Mouse (Mus musculus): ENCODE data around the gene Gm9573. TPM values are rescaled to one million over a fixed set of nuclear protein-coding genes. Genes with fewer than 3 reads are reported as not detected.
A peak's percentile ranks its signal among the peaks of the same experiment; 100 is the strongest.

The Gm9573 gene
- polyA plus RNA-seq, 1 experiment from 2014 or later, result not detected

DNA sequence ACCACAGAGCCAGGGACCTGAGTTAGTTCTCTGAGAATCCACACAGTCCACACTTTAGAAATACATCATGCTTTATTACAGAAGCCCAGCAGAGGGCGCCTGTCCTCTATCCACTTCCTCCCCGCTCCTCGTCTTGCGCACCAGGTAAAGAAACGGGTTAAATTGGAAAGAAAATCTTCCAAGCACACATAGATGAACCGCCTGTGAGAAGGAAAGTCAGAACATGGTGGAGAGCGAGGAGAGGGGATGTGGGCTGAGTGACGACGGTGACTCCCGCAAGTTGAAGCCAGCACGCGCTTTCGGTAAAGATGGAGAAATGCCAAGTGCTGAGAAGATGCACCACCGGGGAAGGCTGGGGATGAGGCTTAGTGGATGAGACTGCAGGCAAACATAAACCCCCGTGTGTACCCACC is 9.3 kb upstream of the Gm9573 start:
- H3K4me1 ChIP-seq (ENCODE audit: insufficient read depth), result peaks cover 17% of the 10 kb centered on the region
- H3K27me3 ChIP-seq (ENCODE audit: insufficient read depth, low read length), result no peaks in the 10 kb centered on the region
- peak overlapping the region; percentile 77 for H3K27ac ChIP-seq (ENCODE audit: low read depth)
- peak; percentile 86 for TF ChIP-seq CTCF (IDR thresholded peaks at IDR 0.05; ENCODE audit: low read depth)
- peak overlapping the region; percentile 69 for H3K4me2 ChIP-seq
- ATAC-seq (ENCODE audit: insufficient read depth), result 0 out of 2 replicates have a peak, but pooled peaks have one; percentile 30
- no peaks in the 10 kb centered on the region for H3K36me3 ChIP-seq (ENCODE audit: insufficient read depth)
- H3K9me3 ChIP-seq (ENCODE audit: low read depth, low read length), result no peaks in the 10 kb centered on the region
- peak overlapping the region; percentile 33 for H3K9ac ChIP-seq
- H3K4me3 ChIP-seq (ENCODE audit: low read depth, low read length), result peak overlapping the region; percentile 33
- peak; percentile 90 for DNase-seq
- WGBS, result 1% methylated on average over 15 of the region's 15 CpGs

DNA sequence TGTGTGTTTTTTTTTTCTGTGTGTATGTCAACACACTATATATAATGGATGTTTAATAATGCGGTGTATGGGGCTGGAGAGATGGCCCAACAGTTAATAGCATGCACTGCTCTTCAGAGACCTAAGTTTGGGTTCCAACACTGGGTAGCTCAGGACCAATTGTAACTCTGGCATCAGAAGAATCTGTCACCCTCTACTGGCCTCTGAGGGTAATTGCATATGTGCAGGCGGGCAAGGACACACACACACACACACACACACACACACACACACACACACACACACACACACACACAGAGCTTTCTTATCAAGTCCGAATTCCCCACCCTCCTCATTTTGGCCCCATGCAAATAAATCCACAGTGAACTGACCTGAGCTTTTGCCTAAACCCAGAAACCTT is 8.8 kb upstream of the Gm9573 start:
- Histone ChIP-seq H3K4me1 (ENCODE audit: insufficient read depth) (peaks cover 17% of the 10 kb centered on the region), H3K36me3 (ENCODE audit: insufficient read depth) (no peaks in the 10 kb centered on the region), H3K9me3 (ENCODE audit: low read depth, low read length) (no peaks in the 10 kb centered on the region), H3K4me2 (no peak overlapping the region), H3K9ac (no peak overlapping the region), H3K27ac (ENCODE audit: low read depth) (no peak overlapping the region), H3K27me3 (ENCODE audit: insufficient read depth, low read length) (no peaks in the 10 kb centered on the region), H3K4me3 (ENCODE audit: low read depth, low read length) (no peak overlapping the region)
- TF ChIP-seq CTCF (IDR thresholded peaks at IDR 0.05; ENCODE audit: low read depth), result peak; percentile 33
- ATAC-seq (ENCODE audit: insufficient read depth), result no peak
- 68% methylated on average over 3 of the region's 3 CpGs for WGBS
- DNase-seq, result no peak

DNA sequence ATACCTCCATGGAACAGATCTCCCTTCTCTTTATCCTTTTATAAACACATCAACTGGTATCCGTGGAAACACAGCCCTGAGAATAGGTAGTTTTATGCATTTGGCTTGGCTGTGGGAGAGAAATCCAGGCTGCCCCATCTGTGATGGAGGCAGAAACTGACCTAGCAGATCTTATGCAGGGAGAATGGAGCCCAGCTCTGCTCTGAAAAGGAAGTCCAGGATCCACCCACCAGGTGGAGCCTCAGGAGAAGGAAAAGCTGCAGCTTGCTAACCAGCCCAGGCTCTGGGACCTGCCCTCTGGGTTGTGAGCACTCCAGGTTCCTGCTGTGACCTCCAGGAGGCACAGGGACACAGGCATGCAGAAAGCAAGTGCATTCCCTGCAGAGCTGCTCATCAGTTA is 7.6 kb upstream of the Gm9573 start:
- WGBS, result 15% methylated on average over 1 of the region's 1 CpGs
- Histone ChIP-seq H3K9ac (no peak overlapping the region), H3K27me3 (ENCODE audit: insufficient read depth, low read length) (no peaks in the 10 kb centered on the region), H3K27ac (ENCODE audit: low read depth) (peak overlapping the region; percentile 9; the same call in 1 of the 2 replicates), H3K4me1 (ENCODE audit: insufficient read depth) (peaks cover 17% of the 10 kb centered on the region), H3K4me2 (no peak overlapping the region), H3K36me3 (ENCODE audit: insufficient read depth) (no peaks in the 10 kb centered on the region), H3K4me3 (ENCODE audit: low read depth, low read length) (no peak overlapping the region), H3K9me3 (ENCODE audit: low read depth, low read length) (no peaks in the 10 kb centered on the region)
- ATAC-seq (ENCODE audit: insufficient read depth) (peak; percentile 39), DNase-seq (peak; percentile 78)
- TF ChIP-seq CTCF (IDR thresholded peaks at IDR 0.05; ENCODE audit: low read depth), result peak; percentile 71

DNA sequence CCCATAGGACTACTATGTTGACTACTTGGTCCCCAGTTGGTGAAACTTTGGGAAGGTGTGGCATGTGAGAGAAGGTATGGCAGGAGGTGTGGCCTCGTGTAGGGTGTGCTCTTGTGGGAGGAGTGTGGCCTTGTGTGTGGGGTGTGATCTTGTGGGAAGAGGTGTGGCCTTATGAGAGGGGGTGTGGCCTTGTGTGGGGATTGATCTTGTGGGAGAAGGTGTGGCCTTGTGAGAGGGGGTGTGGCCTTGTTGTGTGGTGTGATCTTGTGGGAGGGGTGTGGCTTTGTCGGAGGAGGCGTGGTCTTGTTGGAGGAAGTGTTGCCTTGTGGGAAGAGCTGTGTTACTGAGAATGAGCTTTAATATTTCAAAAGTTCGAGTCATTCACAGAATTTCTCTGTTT is 9.3 kb downstream of the Gm9573 start:
- Histone ChIP-seq H3K4me1 (ENCODE audit: insufficient read depth) (no peaks in the 10 kb centered on the region), H3K4me2 (no peak overlapping the region), H3K27ac (ENCODE audit: low read depth) (no peak overlapping the region), H3K4me3 (ENCODE audit: low read depth, low read length) (no peak overlapping the region), H3K9me3 (ENCODE audit: low read depth, low read length) (no peaks in the 10 kb centered on the region), H3K36me3 (ENCODE audit: insufficient read depth) (no peaks in the 10 kb centered on the region), H3K9ac (no peak overlapping the region), H3K27me3 (ENCODE audit: insufficient read depth, low read length) (no peaks in the 10 kb centered on the region)
- no peak for DNase-seq
- WGBS, result 64% methylated on average over 4 of the region's 4 CpGs
- no peak for ATAC-seq (ENCODE audit: insufficient read depth)
- no peak for TF ChIP-seq CTCF (IDR thresholded peaks at IDR 0.05; ENCODE audit: low read depth)

DNA sequence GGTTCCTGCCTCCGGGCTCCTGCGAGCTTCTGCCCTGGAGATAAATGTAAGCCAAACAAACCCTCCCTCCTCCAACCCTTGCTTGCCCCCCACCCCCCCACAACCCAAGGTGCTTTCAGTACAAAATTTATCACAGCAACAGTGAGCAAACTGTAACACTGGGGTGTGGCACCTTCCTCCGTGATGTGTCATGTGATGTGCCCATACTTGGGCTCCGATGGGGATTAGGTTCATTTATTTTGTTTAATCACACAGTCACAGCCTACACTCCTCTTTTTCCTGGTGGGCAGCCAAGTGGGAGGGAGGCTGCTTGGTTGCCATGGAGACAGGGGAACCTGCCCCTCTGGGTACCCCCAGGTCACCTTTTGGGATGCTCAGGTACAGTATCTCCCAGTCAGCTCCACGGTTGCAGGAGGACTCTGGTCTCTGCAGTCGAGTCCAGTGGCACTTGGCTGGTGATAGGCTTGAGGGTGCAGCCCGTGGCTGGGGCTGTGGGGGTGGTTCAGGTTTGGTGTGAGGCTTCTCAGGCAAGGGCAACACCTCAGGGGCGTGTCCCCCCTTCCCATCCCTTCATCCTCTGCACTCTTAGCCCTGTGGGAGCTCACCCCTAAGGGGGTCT is 24.6 kb downstream of the Gm9573 start:
- no peak for DNase-seq
- WGBS, result 28% methylated on average over 8 of the region's 8 CpGs
- Histone ChIP-seq H3K4me2 (no peak overlapping the region), H3K9me3 (ENCODE audit: low read depth, low read length) (no peaks in the 10 kb centered on the region), H3K9ac (no peak overlapping the region), H3K36me3 (ENCODE audit: insufficient read depth) (no peaks in the 10 kb centered on the region), H3K27me3 (ENCODE audit: insufficient read depth, low read length) (no peaks in the 10 kb centered on the region; the same call in 1 of the 2 replicates), H3K27ac (ENCODE audit: low read depth) (no peak overlapping the region), H3K4me1 (ENCODE audit: insufficient read depth) (no peaks in the 10 kb centered on the region; the same call in 1 of the 2 replicates), H3K4me3 (ENCODE audit: low read depth, low read length) (no peak overlapping the region)
- TF ChIP-seq CTCF (IDR thresholded peaks at IDR 0.05; ENCODE audit: low read depth), result no peak
- ATAC-seq (ENCODE audit: insufficient read depth), result no peak

GRCm38 (mm10) chr17:35601249-35601648 is 25.2 kb downstream of the Gm9573 start, which contains the start of gene Sfta2:
Sfta2 (plus strand) TSS chr17:35601549.
- Histone ChIP-seq H3K4me2 (no peak within 1 kb of the TSS), H3K9me3 (ENCODE audit: low read depth, low read length) (no peaks in the 10 kb centered on the region), H3K27ac (ENCODE audit: low read depth) (no peak within 1 kb of the TSS), H3K4me3 (ENCODE audit: low read depth, low read length) (no peak within 1 kb of the TSS), H3K27me3 (ENCODE audit: insufficient read depth, low read length) (no peaks in the 10 kb centered on the region; the same call in 1 of the 2 replicates), H3K36me3 (ENCODE audit: insufficient read depth) (no peaks in the 10 kb centered on the region), H3K4me1 (ENCODE audit: insufficient read depth) (no peaks in the 10 kb centered on the region; the same call in 1 of the 2 replicates), H3K9ac (no peak within 1 kb of the TSS)
- TF ChIP-seq CTCF (IDR thresholded peaks at IDR 0.05; ENCODE audit: low read depth), result no peak
- ATAC-seq (ENCODE audit: insufficient read depth), result no peak
- DNase-seq, result no peak
- WGBS, result 44% methylated on average over 2 of the region's 2 CpGs

DNA sequence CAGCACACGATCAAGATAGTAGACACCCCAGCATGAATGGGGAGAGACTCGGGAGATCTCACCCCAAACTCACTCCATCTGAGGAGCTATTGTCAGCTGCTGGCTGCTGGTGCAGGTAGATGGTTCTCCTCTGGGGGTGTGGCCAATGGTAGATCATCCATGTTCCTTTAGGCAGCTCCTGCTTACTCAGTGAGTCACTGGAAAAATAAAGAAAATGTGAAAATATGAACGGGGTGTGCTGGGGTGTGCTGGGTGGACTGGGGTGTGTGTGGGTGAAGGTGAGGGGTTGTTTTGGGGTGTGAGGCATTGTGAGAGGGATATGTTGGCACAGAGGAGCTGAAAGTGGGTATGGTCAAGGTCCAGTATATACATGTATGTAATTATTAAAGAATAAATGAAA is 29.0 kb downstream of the Gm9573 start:
- 89% methylated on average over 3 of the region's 3 CpGs for WGBS
- Histone ChIP-seq H3K36me3 (ENCODE audit: insufficient read depth) (no peaks in the 10 kb centered on the region), H3K9me3 (ENCODE audit: low read depth, low read length) (no peaks in the 10 kb centered on the region), H3K27ac (ENCODE audit: low read depth) (no peak overlapping the region), H3K4me2 (no peak overlapping the region), H3K4me1 (ENCODE audit: insufficient read depth) (no peaks in the 10 kb centered on the region; the same call in 1 of the 2 replicates), H3K9ac (no peak overlapping the region), H3K4me3 (ENCODE audit: low read depth, low read length) (no peak overlapping the region), H3K27me3 (ENCODE audit: insufficient read depth, low read length) (no peaks in the 10 kb centered on the region; the same call in 1 of the 2 replicates)
- DNase-seq, result no peak
- ATAC-seq (ENCODE audit: insufficient read depth), result no peak
- TF ChIP-seq CTCF (IDR thresholded peaks at IDR 0.05; ENCODE audit: low read depth), result no peak
